ENCODE assay signal across 13 mouse cellular contexts in genomic region chr16:55798845-55799244, GRCm38 (mm10). TPM values are rescaled to one million over a fixed set of nuclear protein-coding genes. Genes with fewer than 3 reads are reported as not detected.
DNase-seq lines count a peak whose midpoint lies in the region; ATAC-seq lines count a peak whose summit lies in the region.
"Had no signal": no experiment of that assay in that cellular context is flagged by ENCODE, and none has a peak within 500 bp of the region (broad histone marks: within the 10 kb centered on the region; RNA-seq: fewer than 3 reads in every experiment).

No protein-coding gene starts in this region.

- H3K27me3 ChIP-seq in intestine, embryonic 15.5 days (replicated peaks) = no peaks in the 10 kb centered on the region
- H3K27me3 ChIP-seq: megakaryocyte, embryonic 14.5 days had no signal

- peak overlapping the region; percentile 59 for H3K27ac ChIP-seq in macrophage
- no peak overlapping the region for H3K27ac ChIP-seq in intestine, embryonic 15.5 days
- H3K27ac ChIP-seq: embryonic facial prominence, embryonic 10.5 days; limb, embryonic 10.5 days had no signal

- 4% methylated on average over 7 of the region's 7 CpGs for WGBS in macrophage (ENCODE audit: missing documents)
- WGBS in intestine, embryonic 15.5 days = 51% methylated on average over 7 of the region's 7 CpGs

- H3K79me2 ChIP-seq in macrophage (ENCODE audit: inconsistent target) = no peaks in the 10 kb centered on the region

- H3K4me3 ChIP-seq in macrophage (ENCODE audit: inconsistent target) = no peak overlapping the region
- no peak overlapping the region for H3K4me3 ChIP-seq in intestine, embryonic 15.5 days (replicated peaks)
- H3K4me3 ChIP-seq: embryonic facial prominence, embryonic 10.5 days; limb, embryonic 10.5 days; megakaryocyte, embryonic 14.5 days had no signal

- H3K9ac ChIP-seq in intestine, embryonic 15.5 days = no peak overlapping the region

- no peaks in the 10 kb centered on the region for H3K36me3 ChIP-seq in macrophage (ENCODE audit: inconsistent target)
- no peaks in the 10 kb centered on the region for H3K36me3 ChIP-seq in intestine, embryonic 15.5 days
- H3K36me3 ChIP-seq: embryonic facial prominence, embryonic 10.5 days; limb, embryonic 10.5 days had no signal

- H3K4me1 ChIP-seq in intestine, embryonic 15.5 days (replicated peaks) = no peaks in the 10 kb centered on the region
- H3K4me1 ChIP-seq: embryonic facial prominence, embryonic 10.5 days; limb, embryonic 10.5 days had no signal

- DNase-seq in heart, adult 8-10 months (ENCODE audit: low spot score) = peak; percentile 35
- no peak for DNase-seq in heart, postnatal 36 days
- peak; percentile 18 for DNase-seq in induced T-regulatory cell, adult 2 months (ENCODE audit: low read depth)
- DNase-seq in thymus, postnatal 36 days = no peak
- DNase-seq in frontal cortex, postnatal 14 days (ENCODE audit: low spot score in 2 of 2) = no peak
- DNase-seq: cerebellum, postnatal 14 days had no signal

- no peaks in the 10 kb centered on the region for H3K9me3 ChIP-seq in intestine, embryonic 15.5 days
- H3K9me3 ChIP-seq: embryonic facial prominence, embryonic 10.5 days; limb, embryonic 10.5 days; megakaryocyte, embryonic 14.5 days had no signal

- intact Hi-C loops in heart, postnatal 36 days (cut with DNase I) = no loop called here

- peak; percentile 37 for ATAC-seq in CD4-positive, CD25-positive, alpha-beta regulatory T cell, adult 4 months
- no peak for ATAC-seq in intestine, embryonic 15.5 days
- ATAC-seq: hindbrain, embryonic 16.5 days had no signal

- H3K4me2 ChIP-seq in intestine, embryonic 15.5 days (replicated peaks) = no peak overlapping the region

RNA-seq across cellular contexts. Expression of gene Nfkbiz, which starts 39.9 kb away (rescaled TPM):
- 1 to 10 TPM; 1.9 to 2.3 (median 2.1) TPM for total RNA-seq in heart, adult 8-10 months (2022)
- 1 to 10 TPM; 2.4 TPM for total RNA-seq in heart, postnatal 36 days (2021)
- polyA plus RNA-seq in CD4-positive, CD25-positive, alpha-beta regulatory T cell, adult 4 months (2017; shearing (Covaris generic)) = 10 to 100 TPM; 33.2 to 39.6 TPM
- 1,000 to 10,000 TPM in 8 of 26 experiments, 100 to 1,000 TPM in 12, 10 to 100 TPM in 6; 25.5 to 2,554 (median 658) TPM for total RNA-seq in macrophage (2018; cell fraction: chromatin; rRNA removed)
- total RNA-seq in macrophage (2018; cell fraction: cytosol; rRNA removed) = 1,000 to 10,000 TPM in 3 of 26 experiments, 100 to 1,000 TPM in 14, 10 to 100 TPM in 7, 1 to 10 TPM in 2; 5.7 to 1,436 (median 318) TPM
- total RNA-seq in macrophage (2018; cell fraction: nucleus; rRNA removed) = 1,000 to 10,000 TPM in 12 of 26 experiments, 100 to 1,000 TPM in 10, 10 to 100 TPM in 4; 23.7 to 2,534 (median 904) TPM
- polyA plus RNA-seq in macrophage (2018) = 3.7 to 10.8 TPM (median 4.2 TPM) in 3 replicates
- 8.7 and 8.8 TPM in 2 replicates for polyA plus RNA-seq in intestine, embryonic 15.5 days (2015; fragmentation: Nextera tagmentation; extraction: Ambion mirVana)

Comparison
In these comparisons a context has a peak if more than half of its experiments do, and no peak if none do; other contexts are left out.
1. DNase-seq: peak in heart, adult 8-10 months (single experiment) and induced T-regulatory cell, adult 2 months (single experiment); none in heart, postnatal 36 days (0 of 2), thymus, postnatal 36 days (0 of 2) and frontal cortex, postnatal 14 days (0 of 2).